Mouse (Mus musculus): ENCODE measurements around the gene Nup88. TPM values are rescaled to one million over a fixed set of nuclear protein-coding genes. Genes with fewer than 3 reads are reported as not detected.

Nup88 gene
- 110 and 127 TPM in 2 replicates for polyA plus RNA-seq (2014; fragmentation: Nextera tagmentation; extraction: Ambion mirVana)

GRCm38 (mm10) chr11:70969821-70970559 is at the start of gene Nup88, which contains the start of gene Rpain:
TSS of gene Nup88 (minus strand) at chr11:70969973.
TSS of gene Rpain (plus strand) at chr11:70970213.
- DNase-seq (ENCODE audit: low spot score) (peak; percentile 94), ATAC-seq (replicated peaks; ENCODE audit: low FRiP score, low TSS enrichment, low read depth) (peak; percentile 97)
- peak within 1 kb of the TSS; percentile 73 for H3K4me2 ChIP-seq (ENCODE audit: low read length)
- peaks cover 46% of the 10 kb centered on the region for H3K36me3 ChIP-seq (ENCODE audit: control insufficient read depth, insufficient read depth, low read length)
- under 1% methylated on average over 43 of the region's 43 CpGs for WGBS
- no peaks in the 10 kb centered on the region for H3K27me3 ChIP-seq (replicated peaks; ENCODE audit: control insufficient read depth, insufficient read depth, low read length)
- H3K27ac ChIP-seq (ENCODE audit: low read depth): peak within 1 kb of the TSS; percentile 82
- H3K9me3 ChIP-seq (ENCODE audit: control insufficient read depth, low read length): no peaks in the 10 kb centered on the region
- H3K4me1 ChIP-seq (replicated peaks; ENCODE audit: control insufficient read depth, insufficient read depth, low read length): peaks cover 8% of the 10 kb centered on the region
- peak within 1 kb of the TSS; percentile 93 for H3K9ac ChIP-seq (ENCODE audit: low read length)
- H3K4me3 ChIP-seq (ENCODE audit: low read depth, low read length): peak within 1 kb of the TSS; percentile 99

GRCm38 (mm10) chr11:71018416-71019200 is 48.8 kb upstream of the Nup88 start:
- ATAC-seq (replicated peaks; ENCODE audit: low FRiP score, low TSS enrichment, low read depth): peak; percentile 53; the same call in 1 of the 2 replicates
- no peak for DNase-seq (ENCODE audit: low spot score)
- Histone ChIP-seq H3K36me3 (ENCODE audit: control insufficient read depth, insufficient read depth, low read length) (peaks cover 19% of the 10 kb centered on the region), H3K9ac (ENCODE audit: low read length) (peak overlapping the region; percentile 77), H3K27ac (ENCODE audit: low read depth) (peak overlapping the region; percentile 57; the same call in 1 of the 2 replicates), H3K9me3 (ENCODE audit: control insufficient read depth, low read length) (no peaks in the 10 kb centered on the region), H3K27me3 (replicated peaks; ENCODE audit: control insufficient read depth, insufficient read depth, low read length) (no peaks in the 10 kb centered on the region), H3K4me3 (ENCODE audit: low read depth, low read length) (peak overlapping the region; percentile 68), H3K4me2 (ENCODE audit: low read length) (peak overlapping the region; percentile 94), H3K4me1 (replicated peaks; ENCODE audit: control insufficient read depth, insufficient read depth, low read length) (peaks cover 20% of the 10 kb centered on the region)
- 4% methylated on average over 28 of the region's 28 CpGs for WGBS

- Histone ChIP-seq H3K9me3 (ENCODE audit: control insufficient read depth, low read length) (no peaks in the 10 kb centered on the region), H3K36me3 (ENCODE audit: control insufficient read depth, insufficient read depth, low read length) (peaks cover 28% of the 10 kb centered on the region), H3K4me1 (replicated peaks; ENCODE audit: control insufficient read depth, insufficient read depth, low read length) (peaks cover 20% of the 10 kb centered on the region), H3K9ac (ENCODE audit: low read length) (no peak overlapping the region), H3K27me3 (replicated peaks; ENCODE audit: control insufficient read depth, insufficient read depth, low read length) (no peaks in the 10 kb centered on the region), H3K4me3 (ENCODE audit: low read depth, low read length) (no peak overlapping the region), H3K4me2 (ENCODE audit: low read length) (no peak overlapping the region), H3K27ac (ENCODE audit: low read depth) (no peak overlapping the region)
- no peak for DNase-seq (ENCODE audit: low spot score)
- no peak for ATAC-seq (replicated peaks; ENCODE audit: low FRiP score, low TSS enrichment, low read depth)
- 78% methylated on average over 1 of the region's 1 CpGs for WGBS
Measured at GRCm38 (mm10) chr11:71017051-71017450, 47.3 kb upstream of the Nup88 start.

GRCm38 (mm10) chr11:71012743-71013142 is 43.0 kb upstream of the Nup88 start:
- Histone ChIP-seq H3K4me1 (replicated peaks; ENCODE audit: control insufficient read depth, insufficient read depth, low read length) (peaks cover 7% of the 10 kb centered on the region; the same call in 1 of the 2 replicates), H3K27me3 (replicated peaks; ENCODE audit: control insufficient read depth, insufficient read depth, low read length) (no peaks in the 10 kb centered on the region), H3K9me3 (ENCODE audit: control insufficient read depth, low read length) (no peaks in the 10 kb centered on the region), H3K27ac (ENCODE audit: low read depth) (no peak overlapping the region), H3K36me3 (ENCODE audit: control insufficient read depth, insufficient read depth, low read length) (peaks cover 61% of the 10 kb centered on the region), H3K9ac (ENCODE audit: low read length) (no peak overlapping the region), H3K4me3 (ENCODE audit: low read depth, low read length) (no peak overlapping the region), H3K4me2 (ENCODE audit: low read length) (no peak overlapping the region)
- 97% methylated on average over 7 of the region's 7 CpGs for WGBS
- ATAC-seq (replicated peaks; ENCODE audit: low FRiP score, low TSS enrichment, low read depth): no peak
- DNase-seq (ENCODE audit: low spot score): no peak

GRCm38 (mm10) chr11:71008321-71008720 is 38.5 kb upstream of the Nup88 start:
- DNase-seq (ENCODE audit: low spot score): no peak
- ATAC-seq (replicated peaks; ENCODE audit: low FRiP score, low TSS enrichment, low read depth): no peak
- Histone ChIP-seq H3K27ac (ENCODE audit: low read depth) (no peak overlapping the region), H3K9ac (ENCODE audit: low read length) (no peak overlapping the region), H3K9me3 (ENCODE audit: control insufficient read depth, low read length) (no peaks in the 10 kb centered on the region), H3K4me1 (replicated peaks; ENCODE audit: control insufficient read depth, insufficient read depth, low read length) (no peaks in the 10 kb centered on the region; the same call in 1 of the 2 replicates), H3K27me3 (replicated peaks; ENCODE audit: control insufficient read depth, insufficient read depth, low read length) (no peaks in the 10 kb centered on the region), H3K36me3 (ENCODE audit: control insufficient read depth, insufficient read depth, low read length) (peaks cover 55% of the 10 kb centered on the region), H3K4me3 (ENCODE audit: low read depth, low read length) (no peak overlapping the region), H3K4me2 (ENCODE audit: low read length) (no peak overlapping the region)
- WGBS: 89% methylated on average over 3 of the region's 3 CpGs

- Histone ChIP-seq H3K4me2 (ENCODE audit: low read length) (no peak overlapping the region), H3K4me3 (ENCODE audit: low read depth, low read length) (no peak overlapping the region), H3K36me3 (ENCODE audit: control insufficient read depth, insufficient read depth, low read length) (peaks cover 52% of the 10 kb centered on the region), H3K4me1 (replicated peaks; ENCODE audit: control insufficient read depth, insufficient read depth, low read length) (peaks cover 5% of the 10 kb centered on the region), H3K9ac (ENCODE audit: low read length) (no peak overlapping the region), H3K27ac (ENCODE audit: low read depth) (no peak overlapping the region), H3K27me3 (replicated peaks; ENCODE audit: control insufficient read depth, insufficient read depth, low read length) (no peaks in the 10 kb centered on the region), H3K9me3 (ENCODE audit: control insufficient read depth, low read length) (no peaks in the 10 kb centered on the region)
- DNase-seq (ENCODE audit: low spot score): no peak
- ATAC-seq (replicated peaks; ENCODE audit: low FRiP score, low TSS enrichment, low read depth): no peak
- WGBS: 87% methylated on average over 7 of the region's 7 CpGs
Measured at GRCm38 (mm10) chr11:71007831-71008230, 38.1 kb upstream of the Nup88 start.

- Histone ChIP-seq H3K36me3 (ENCODE audit: control insufficient read depth, insufficient read depth, low read length) (peaks cover 44% of the 10 kb centered on the region), H3K27ac (ENCODE audit: low read depth) (no peak overlapping the region), H3K9me3 (ENCODE audit: control insufficient read depth, low read length) (no peaks in the 10 kb centered on the region), H3K4me2 (ENCODE audit: low read length) (no peak overlapping the region), H3K27me3 (replicated peaks; ENCODE audit: control insufficient read depth, insufficient read depth, low read length) (no peaks in the 10 kb centered on the region), H3K4me3 (ENCODE audit: low read depth, low read length) (no peak overlapping the region), H3K9ac (ENCODE audit: low read length) (no peak overlapping the region), H3K4me1 (replicated peaks; ENCODE audit: control insufficient read depth, insufficient read depth, low read length) (peaks cover 12% of the 10 kb centered on the region)
- DNase-seq (ENCODE audit: low spot score) (no peak), ATAC-seq (replicated peaks; ENCODE audit: low FRiP score, low TSS enrichment, low read depth) (no peak)
- 95% methylated on average over 6 of the region's 6 CpGs for whole genome bisulfite sequencing
Measured at GRCm38 (mm10) chr11:71007026-71007425, 37.3 kb upstream of the Nup88 start.

GRCm38 (mm10) chr11:71005046-71005445 is 35.3 kb upstream of the Nup88 start:
- ATAC-seq (replicated peaks; ENCODE audit: low FRiP score, low TSS enrichment, low read depth) (no peak), DNase-seq (ENCODE audit: low spot score) (peak; percentile 52)
- H3K36me3 ChIP-seq (ENCODE audit: control insufficient read depth, insufficient read depth, low read length): peaks cover 36% of the 10 kb centered on the region
- 61% methylated on average over 5 of the region's 5 CpGs for WGBS
- H3K4me3 ChIP-seq (ENCODE audit: low read depth, low read length): peak overlapping the region; percentile 92
- no peaks in the 10 kb centered on the region for H3K9me3 ChIP-seq (ENCODE audit: control insufficient read depth, low read length)
- no peak overlapping the region for H3K27ac ChIP-seq (ENCODE audit: low read depth)
- peak overlapping the region; percentile 58 for H3K4me2 ChIP-seq (ENCODE audit: low read length)
- no peaks in the 10 kb centered on the region for H3K27me3 ChIP-seq (replicated peaks; ENCODE audit: control insufficient read depth, insufficient read depth, low read length)
- H3K9ac ChIP-seq (ENCODE audit: low read length): peak overlapping the region; percentile 35
- H3K4me1 ChIP-seq (replicated peaks; ENCODE audit: control insufficient read depth, insufficient read depth, low read length): peaks cover 12% of the 10 kb centered on the region

Measured in intestine, embryonic 14.5 days (tissue).